Mouse (Mus musculus): ENCODE measurements around the gene Atrip.
A peak's percentile ranks its signal among the peaks of the same experiment; 100 is the strongest.

Gene Atrip

DNA sequence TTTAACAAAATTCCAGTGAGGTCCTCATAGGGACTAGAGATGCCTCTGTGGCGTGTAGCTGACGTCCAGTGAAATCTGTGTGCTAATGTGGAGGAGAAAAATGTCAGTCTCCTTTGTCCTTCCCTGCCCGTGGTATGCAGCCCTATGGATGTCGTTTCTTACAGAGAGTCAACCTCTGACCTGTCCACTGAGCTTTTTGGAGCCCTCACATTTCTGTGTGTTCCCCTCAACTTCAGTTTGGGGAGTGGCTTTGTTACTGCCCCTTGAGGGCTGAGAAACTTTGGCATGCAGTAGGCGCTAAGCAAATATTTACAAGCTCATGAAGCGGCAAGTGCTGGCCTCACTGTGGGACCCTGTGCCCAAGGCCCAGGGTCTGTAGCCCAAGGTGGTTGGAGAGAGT is 23.4 kb upstream of the Atrip start:
- DNase-seq: peak; percentile 60 to 78

DNA sequence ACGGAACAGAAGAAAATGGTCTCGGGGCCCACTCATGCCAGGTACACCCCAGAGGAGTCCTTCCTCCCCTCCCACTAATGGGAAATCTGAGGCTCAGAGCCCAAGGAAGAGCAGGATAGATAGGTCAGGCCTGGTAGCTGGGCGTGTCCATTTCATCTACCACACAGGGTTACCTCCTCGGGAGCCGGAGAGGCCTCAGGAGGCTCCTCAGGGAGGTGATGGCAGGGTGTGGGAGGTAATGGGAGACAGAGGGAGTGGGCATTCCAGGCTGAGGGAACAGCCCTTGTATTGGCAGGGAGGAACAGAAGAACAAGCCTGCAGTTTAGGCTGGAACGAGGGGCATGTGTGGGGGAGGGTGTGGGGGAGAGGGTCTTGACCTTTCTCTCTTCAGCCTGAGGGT is 22.9 kb upstream of the Atrip start:
- peak; percentile 50 to 58 for DNase-seq

DNA sequence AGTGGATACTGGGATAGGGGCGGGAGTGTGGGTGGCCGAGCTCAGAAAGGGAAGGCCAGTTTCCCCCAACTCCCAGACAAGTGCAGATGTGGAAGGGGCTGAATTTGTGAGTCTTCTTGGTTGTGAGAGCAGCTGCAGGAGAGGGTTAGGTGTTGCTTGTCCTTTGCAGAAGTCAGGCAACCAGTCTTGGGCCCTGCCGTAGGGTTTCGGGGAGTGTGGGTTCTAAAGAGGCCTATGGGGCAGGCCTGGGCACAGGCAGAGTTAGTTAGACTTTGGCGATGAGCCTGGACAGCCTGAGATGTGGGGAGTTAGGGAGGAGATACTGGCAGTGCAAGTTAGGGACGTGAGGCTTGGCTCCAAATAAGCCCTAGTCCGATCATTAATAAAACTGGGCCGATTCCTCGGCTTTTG is 22.3 kb upstream of the Atrip start:
- no peak for DNase-seq

DNA sequence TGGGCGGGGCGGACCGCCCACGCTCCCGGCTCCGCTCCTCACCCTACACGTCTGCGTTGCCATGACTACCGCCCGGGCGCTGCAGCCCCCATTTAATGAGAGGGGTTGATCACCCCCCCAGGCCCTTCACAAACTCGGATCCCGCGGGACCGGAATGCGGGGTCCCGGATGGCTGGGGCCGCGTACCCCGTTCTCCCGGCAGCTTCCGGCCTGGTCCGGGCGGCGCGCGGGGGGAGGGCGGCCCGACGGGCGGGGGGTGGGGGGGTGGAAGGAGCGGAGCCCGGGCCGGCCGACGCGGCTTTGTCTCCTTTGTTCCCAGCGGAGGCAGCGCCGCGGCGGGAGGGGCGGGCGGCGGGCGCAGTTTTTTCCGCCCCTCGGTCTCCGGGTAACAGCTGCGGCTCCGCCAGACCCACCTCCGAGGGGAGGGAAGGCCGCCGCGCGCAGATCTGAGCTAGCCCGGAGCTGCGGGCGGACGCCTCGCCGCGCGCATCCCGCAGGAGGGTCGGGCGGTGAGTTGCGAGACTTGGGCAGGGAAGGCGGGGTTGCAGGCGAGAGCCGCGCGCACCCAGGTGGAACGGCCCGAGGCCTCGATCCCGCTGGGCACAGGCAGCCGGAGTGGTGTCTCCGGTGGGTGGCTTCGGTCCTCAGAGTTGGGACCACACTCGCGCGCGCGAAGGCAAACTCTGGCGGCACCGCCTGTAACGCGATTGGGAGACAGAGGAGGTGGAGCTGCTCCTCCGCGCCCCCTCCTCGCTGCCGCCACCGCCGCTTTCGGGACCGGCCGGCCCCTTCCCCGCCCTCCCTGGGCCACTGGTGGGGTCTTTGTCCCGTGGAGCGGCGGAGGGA is 21.4 kb upstream of the Atrip start, which contains the start of gene Plxnb1:
Gene Plxnb1, plus strand, starts transcription at position 253 of the 846 bp plus-strand sequence.
- DNase-seq: peak; percentile 71 to 74

DNA sequence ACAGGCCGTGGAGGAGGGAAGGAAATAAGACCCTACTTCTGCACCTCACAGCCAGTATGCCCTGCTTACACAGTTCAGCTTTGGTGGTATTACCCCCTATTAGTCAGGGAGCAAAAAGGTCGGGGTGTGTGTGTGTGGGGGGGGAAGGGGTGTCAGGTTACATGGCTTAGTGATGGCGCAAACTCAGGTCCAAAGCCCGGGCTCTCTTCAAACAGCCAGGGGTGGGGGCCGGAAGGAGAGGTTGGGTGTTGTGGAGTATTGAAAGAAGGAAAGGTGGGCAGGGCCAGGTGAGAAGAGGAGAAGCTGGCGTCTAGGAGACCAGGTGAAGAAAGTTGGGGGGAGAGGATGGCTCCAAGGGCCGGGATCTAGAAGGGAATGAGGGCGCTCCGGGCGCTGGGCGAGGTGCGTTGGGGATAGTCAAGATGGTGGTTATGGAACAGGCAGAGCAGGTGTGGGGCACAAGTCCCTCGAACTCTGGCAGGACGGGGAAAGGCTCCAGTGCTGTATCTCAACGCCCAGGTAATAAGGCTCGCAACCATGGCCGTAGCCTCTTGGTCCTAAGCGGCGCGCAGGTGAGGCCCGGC is 20.7 kb upstream of the Atrip start:
- peak; percentile 80 to 90 for DNase-seq

DNA sequence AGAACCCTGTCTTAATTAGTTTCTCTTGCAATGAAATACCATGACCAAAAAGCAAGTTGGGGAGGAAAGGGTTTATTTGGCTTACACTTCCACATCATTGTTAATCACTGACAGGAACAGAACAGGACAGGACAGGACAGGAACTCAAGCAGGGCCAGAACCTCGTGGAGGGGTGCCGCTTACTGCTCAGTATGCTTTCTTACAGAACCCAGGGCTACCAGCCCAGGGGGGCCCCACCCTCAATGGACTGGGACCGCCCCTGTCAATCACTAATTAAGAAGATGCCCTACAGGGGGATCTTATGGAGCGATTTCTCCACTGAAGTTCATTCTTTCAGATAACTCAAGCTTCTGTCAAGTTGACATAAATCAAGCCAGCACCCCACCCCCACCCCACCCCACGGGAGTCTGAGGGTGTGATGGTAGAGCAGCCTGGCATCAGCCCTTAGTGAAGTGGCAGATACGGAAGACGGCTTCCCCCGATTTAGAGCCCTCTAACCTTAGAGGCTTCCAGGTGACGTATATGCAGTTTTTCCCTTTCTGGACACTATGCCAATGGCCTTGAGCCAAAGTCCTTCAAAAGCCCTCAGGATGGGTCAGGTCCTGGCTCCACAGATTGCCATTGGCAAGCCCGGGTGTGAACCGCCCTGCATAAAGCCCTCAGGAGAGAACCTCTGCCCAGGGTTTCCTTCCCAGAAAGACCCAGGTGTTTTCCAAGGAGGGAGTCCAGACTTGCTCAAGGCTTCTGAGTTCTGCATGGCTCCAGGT is 20.0 kb upstream of the Atrip start:
- DNase-seq: peak; percentile 78 to 86

DNA sequence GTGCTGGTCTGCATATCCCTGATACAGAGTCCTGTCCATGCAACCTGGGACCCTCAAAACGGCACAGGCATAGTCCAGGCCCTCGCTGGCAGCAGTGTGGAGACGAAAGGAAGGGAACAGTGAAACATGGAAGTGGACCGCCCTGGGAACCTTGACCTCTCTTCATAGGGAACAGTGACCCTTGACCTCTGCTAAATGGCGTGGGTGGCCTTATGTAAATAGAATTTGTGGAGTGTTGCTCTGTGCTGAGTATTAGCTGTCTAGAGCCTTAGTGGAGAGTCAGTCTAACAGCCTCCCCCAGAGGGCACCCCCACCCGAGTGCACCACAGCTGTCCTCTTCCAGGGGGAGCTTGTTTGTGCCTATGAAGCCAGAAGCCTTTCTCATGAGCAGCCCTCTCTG is 18.9 kb upstream of the Atrip start:
- DNase-seq: no peak

DNA sequence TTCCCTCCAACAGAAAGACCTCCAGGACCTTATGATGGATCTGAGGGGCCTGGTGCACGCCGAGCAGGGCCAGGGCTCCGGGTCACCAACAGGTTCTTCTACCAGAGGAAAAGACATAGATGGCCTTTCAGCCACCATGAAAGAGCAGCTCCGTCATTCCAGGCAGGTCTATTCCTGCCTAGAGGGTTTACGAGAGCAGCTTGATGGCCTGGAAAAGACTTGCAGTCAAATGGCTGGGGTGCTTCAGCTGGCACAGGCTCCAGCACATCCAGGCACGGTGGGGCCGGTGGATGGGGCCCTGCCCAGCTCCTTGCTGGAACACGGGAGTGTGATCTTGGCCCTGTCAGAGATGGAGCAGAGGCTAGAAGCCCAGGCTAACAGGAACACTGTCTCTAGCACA is 17.9 kb upstream of the Atrip start:
- DNase-seq: no peak

DNA sequence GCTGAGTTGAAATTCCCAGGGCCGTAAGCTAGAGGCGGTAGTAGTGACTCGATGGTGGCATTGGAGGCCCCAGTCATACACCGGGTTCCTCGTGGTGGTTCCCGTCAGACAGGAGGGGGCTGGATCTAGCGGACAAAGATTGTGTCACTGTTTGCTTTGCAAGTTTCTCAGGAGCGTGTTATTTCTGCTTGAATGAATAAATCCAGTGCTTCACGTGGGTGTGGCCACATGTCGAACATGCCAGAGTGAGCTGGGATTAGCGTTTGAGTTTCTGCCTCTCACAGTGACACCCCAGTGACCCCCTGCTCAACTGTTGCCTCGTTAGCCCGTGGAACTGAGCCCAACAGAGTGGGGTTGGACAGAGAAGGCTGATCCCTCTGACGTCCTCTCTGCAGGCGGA is 16.5 kb upstream of the Atrip start:
- DNase-seq: peak; percentile 60 to 77

DNA sequence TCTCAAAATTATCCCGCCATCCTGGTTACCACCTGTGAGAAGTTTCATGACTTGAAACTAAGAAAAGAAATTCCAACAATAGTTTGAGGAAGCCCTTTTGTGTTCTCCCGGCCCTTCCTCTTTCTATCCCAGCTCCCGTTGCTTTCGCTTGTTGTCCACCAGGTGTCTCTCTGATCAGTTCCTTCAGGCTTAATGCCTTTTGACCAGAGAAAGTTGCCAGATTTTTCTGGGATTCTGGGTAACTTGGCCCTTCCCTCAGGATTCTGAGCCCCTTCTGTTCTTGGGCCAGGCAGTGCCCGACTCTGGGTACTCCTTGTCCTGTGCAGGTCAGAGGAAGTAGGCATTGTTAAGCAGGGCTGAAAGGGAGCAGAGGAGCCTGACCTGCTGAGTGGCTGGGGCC is 14.1 kb upstream of the Atrip start:
- peak in 1 of 2 experiments; percentile 48 for DNase-seq

DNA sequence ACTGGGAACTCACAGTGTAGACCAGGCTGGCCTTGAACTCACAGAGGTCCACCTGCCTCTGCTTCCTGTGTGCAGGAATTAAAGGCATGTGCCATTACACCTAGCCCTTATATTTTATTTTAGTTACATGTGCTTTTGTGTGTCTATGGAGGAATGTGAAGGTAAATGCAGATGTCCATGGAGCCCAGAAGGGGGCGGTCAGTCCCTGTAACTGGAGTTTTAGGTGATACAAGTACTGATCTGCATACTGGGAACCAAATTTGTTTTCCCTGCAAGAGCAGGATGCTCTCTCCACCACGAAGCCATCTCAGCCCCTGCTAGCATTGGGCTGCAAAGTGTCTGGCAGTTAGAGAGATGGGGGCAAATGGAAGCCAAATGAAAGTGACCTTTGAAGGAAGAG is 11.0 kb upstream of the Atrip start:
- peak in 1 of 2 experiments; percentile 2 for DNase-seq

DNA sequence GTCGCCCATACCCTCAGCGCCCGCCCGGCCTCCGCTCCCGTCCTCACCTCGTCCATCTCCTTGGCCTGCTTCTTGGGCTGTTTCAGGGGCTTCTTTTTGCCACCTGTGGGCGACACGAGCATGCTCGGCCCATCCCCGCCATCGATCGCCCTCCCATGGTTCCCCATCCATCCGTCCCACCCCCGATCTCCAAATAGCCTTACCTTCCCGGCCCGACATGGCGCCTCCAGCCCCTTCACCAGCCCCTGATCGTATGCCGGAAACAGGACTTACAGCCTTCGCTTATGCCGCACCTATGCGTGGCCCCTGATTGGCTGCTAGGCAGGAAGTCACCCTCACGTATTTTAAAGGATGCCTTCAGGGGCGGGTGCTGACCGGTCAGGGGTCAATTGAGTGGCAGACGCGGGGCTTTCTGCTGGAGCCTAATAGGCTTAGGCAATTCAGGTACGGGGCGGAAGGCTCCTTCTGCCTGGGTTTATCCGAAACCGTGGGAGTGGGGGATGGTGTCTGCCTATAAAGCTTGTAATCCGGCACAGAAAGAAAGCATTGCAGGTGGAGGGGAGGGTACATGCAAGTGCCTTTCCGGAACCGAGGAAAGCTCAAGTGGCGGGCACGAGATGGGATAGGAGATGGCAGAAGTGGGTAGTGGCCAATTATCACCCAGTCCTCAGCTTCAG is 8.3 kb upstream of the Atrip start, which contains the start of the genes Ccdc51 and Tma7:
Gene Ccdc51, plus strand, starts transcription at position 370 of the 677 bp plus-strand sequence.
Gene Tma7, minus strand, starts transcription at position 464 of the 677 bp plus-strand sequence.
- DNase-seq: peak; percentile 88 to 91

DNA sequence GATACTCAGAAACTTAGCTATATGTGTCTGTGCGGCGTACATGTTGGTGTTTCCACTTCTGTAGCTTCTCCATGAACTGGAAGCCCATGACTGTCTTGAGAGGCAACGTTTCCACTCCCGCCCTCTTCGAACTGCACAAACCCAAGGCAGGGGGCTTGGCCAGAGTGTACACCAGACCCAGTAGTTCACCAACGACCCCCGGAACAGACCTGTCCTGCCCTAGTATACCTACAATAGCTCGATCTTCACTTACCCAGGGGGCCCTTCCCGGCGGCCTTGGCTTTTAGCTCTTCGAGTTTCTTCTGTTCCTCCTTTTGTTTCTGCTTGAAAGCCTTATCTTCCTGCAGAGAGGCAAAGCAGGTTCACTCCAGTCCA is 7.8 kb upstream of the Atrip start:
- DNase-seq: no peak

DNA sequence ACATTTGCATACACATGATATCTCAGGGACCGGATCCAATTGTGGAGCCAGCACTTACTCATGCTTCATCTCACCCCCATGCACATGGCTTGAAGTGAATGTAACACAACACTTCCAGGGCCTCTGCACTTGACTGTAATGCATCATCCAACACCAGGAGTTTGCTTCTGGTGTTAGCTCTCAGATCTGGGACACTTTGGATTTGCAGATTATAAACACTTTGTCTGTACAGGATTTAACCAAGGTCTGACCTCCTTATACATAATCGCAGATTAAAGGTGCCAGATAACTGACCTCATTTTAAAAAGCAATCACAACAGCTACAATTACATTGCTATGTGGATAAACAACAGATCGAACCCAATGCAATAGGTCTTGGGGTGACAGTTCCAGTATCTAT is 6.6 kb upstream of the Atrip start:
- no peak for DNase-seq

DNA sequence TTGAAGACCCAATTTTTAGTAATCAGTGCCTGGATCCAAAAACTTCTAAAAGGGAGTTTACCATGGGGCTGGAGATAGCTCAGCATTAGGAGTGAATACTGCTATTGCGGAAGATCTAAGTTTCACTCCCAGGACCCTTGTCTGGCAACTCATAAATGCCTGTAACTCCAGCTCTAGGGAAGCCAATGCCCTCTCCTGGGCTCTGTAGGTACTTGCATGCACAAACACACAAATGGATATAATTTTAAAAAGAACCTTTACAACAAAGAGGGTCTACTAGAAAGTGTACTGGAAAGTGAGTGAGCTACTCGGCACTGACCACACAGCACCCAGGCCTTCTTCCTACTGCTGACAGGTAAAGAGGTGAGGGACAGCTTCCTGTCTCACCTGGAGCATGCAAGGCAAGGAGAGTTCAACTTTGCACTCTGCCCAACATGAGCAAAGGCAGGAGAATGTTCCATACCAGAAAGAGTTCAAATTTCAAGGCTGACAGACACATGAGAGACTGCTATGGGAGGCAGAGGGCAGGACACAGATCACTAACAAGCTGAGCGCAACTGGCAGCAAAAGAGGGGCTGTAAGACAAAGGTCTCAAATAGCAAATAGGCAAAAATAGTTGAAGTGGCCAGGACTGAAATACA is 5.7 kb downstream of the Atrip start:
- no peak for DNase-seq

DNA sequence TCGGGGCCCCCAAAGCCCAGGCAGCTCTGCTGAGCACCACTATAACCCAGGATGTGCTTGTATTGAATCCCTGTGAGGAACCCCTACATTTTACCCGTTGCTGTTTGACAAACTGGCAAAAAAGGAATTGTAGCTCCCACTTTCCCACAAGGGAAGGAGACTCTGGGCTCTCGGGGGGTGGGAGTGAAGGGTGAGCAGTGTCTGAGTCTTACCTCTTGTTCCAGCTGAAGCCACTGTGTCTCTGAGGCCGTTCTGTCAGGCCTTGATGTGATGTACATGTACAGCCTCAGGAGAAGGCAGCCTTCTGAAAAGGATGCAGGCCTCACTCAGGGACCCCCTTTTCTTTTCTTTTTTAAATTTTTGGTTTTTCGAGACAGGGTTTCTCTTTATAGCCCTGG is 13.0 kb downstream of the Atrip start:
- no peak for DNase-seq

DNA sequence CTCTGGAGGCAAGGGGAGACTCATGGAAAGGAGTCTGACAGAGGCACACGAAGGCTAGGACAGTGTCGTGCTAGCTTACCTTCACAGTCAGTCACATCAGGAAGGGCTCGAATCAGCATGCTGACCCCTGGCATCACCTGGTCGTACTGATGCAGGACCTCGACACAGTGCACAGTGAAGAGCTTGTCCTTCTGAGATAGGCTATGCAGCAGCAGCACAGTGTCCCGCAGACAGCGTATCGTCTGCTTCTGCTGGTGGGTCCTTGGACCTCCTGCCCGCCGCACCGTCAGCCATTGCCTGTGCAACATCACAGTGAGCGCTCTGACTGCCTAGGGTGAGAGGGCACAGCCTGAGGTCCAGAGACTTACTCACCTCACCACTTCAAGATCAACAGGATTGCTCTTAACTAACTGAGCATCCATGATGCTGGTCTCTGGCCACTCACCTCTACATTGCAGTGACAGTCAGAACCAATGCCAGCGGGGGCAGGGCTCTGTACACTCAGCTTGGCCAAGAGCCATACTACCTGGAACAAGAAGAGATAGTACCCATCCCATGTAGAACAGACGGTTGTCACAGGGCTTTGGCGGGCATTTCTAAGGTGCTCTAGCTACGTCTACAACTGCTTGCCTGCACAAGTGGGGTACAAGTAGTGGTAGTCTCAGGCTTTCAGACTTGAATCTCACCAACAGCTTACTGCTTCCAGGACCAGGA is 13.6 kb downstream of the Atrip start:
- DNase-seq: no peak

DNA sequence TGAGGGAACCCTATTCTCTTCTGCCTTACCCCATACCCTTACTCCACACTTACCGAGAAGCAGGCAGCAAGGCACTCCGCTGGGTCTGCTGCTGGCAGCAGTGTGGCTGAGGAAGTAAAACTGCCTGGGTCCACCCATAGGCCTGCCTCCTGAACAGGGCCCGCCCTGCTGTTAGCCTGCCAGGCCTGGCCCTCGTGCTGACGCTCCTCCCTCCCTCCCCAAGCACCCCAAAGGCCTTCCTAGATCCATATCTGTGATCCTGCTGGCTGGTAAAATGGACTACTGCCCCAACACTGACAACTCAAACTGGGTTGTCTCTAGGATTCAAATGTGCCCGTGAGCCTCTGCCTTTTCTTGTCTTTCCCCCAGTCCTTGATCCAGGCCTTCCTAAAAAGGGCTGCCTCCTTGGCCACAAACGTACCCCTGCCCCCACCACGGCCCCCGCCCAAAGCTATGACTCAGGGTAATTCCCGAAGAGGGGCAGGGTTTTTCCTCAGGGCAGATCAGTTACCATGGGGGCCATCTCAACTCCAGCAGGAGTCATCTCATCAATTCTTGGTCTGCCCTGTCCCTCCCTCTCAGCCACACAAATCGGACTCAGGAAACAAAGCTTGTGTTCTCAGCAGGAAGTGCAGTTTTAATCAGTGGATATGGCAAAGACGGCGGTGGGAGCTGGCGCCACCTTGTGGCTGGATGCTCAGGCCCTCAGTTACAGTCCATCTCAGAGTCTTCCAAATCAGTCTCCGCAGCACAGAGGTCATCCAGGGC is 14.6 kb downstream of the Atrip start, which contains the start of gene Trex1:
Gene Trex1, minus strand, starts transcription at position 599 of the 768 bp plus-strand sequence.
- peak; percentile 93 to 94 for DNase-seq

DNA sequence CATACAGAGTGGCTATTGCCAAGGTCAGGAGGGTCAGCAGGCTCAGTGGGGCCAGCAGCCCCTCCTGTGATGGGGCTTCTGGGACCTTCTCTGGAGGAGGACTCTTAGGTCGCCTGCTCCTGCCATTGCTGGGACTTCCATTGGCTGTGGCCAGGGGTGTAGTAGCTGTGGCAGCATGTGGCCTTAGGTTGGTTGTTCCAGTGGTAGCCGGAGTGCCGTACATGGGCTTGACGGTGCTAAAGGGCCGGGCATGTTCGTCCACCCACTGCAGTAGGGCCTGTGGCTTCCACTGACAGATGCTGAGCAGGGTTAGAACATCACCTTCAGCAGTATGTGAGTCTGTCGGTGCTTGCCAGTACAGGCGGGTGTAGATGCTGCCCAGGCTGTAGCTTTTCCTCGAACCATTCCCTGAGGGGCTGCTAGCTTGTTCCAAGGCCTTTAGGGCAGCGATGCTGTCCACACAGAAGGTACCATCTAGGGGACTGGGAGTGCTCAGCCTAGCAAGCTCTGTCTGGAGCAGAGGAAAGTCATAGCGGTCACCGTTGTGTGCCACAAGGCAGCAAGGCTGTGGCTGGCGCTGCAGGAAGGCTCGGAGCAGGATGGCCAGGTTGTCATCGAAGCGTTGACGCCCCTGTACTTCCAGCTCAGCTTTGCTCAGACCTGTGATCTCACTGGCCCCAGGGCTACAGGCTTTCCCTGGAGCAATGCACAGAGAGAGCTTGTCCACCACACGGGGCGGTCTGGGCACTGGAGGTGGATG is 15.7 kb downstream of the Atrip start:
- DNase-seq: peak in 1 of 2 experiments; percentile 9

DNA sequence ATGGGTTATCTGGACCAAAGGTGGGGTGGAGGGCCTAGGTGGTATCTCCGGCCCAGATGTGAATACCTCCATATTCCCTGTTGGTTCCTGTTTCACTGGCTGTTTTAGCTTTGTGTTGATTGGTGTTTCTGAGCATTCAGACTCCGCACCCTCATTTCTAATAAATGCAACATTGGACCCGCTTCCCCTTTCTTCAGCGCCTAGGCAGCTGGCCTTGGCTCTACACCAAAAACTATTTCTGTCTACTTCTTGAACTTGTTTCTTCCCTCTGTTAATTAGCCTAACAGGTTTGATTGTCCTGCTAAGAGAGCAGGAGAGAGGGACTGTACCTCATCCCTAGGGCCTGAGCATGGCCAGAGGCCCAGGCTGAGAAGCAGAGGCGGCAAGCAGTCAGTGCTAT is 16.4 kb downstream of the Atrip start:
- peak in 1 of 2 experiments; percentile 22 for DNase-seq

Data from lung, adult 18-20 months (tissue).